Mouse (Mus musculus): ENCODE data around the gene Krtap1-4. TPM values are rescaled to one million over a fixed set of nuclear protein-coding genes. Genes with fewer than 3 reads are reported as not detected.

Gene Krtap1-4
- polyA plus RNA-seq, 1 experiment from 2014 or later = not detected

DNA sequence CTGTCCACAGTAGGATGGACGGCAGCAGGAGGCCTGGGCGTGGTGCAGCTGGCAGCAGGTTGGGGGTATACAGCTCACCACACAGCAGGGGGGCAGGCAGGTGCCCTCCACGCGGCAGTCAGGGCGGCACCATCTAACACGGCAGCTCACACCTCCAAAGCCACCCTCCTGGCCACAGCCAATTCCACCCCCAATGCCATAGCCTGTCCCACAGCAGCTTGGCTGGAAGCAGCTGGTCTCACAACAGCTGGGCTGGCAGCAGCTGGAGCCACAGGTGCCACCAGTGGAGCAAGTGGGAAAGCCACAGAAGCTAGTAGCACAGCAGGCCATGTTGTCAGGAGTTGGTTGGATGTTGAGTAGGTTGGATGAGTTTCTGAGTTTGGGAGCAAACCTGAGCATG lies 2.8 kb downstream of the Krtap1-4 start, which contains the start of gene Krtap1-5:
Krtap1-5 (minus strand) TSS at position 381 of the 400 bp plus-strand sequence.
- no peak for TF ChIP-seq CTCF (IDR thresholded peaks at IDR 0.05; ENCODE audit: low read depth)
- H3K36me3 ChIP-seq (ENCODE audit: insufficient read depth, low read length) = no peaks in the 10 kb centered on the region
- H3K27ac ChIP-seq = no peak within 1 kb of the TSS
- WGBS = 85% methylated on average over 6 of the region's 6 CpGs
- H3K4me3 ChIP-seq (replicated peaks; ENCODE audit: low read depth, low read length) = no peak within 1 kb of the TSS
- H3K9me3 ChIP-seq (replicated peaks; ENCODE audit: low read length) = no peaks in the 10 kb centered on the region
- H3K9ac ChIP-seq (ENCODE audit: low read depth, low read length) = no peak within 1 kb of the TSS
- H3K4me1 ChIP-seq (replicated peaks; ENCODE audit: insufficient read depth, low read length) = no peaks in the 10 kb centered on the region
- no peaks in the 10 kb centered on the region for H3K27me3 ChIP-seq (ENCODE audit: insufficient read depth, low read length)
- ATAC-seq (replicated peaks; ENCODE audit: low FRiP score, low read depth) = no peak
- no peak within 1 kb of the TSS for H3K4me2 ChIP-seq (ENCODE audit: low read length)
- no peak for DNase-seq (ENCODE audit: low spot score)

GRCm38 (mm10) chr11:99574106-99574505 lies 9.3 kb downstream of the Krtap1-4 start:
- ATAC-seq (replicated peaks; ENCODE audit: low FRiP score, low read depth) (no peak), DNase-seq (ENCODE audit: low spot score) (peak; percentile 81)
- Histone ChIP-seq H3K27me3 (ENCODE audit: insufficient read depth, low read length) (no peaks in the 10 kb centered on the region), H3K9me3 (replicated peaks; ENCODE audit: low read length) (no peaks in the 10 kb centered on the region), H3K27ac (no peak overlapping the region), H3K4me2 (ENCODE audit: low read length) (peak overlapping the region; percentile 38; the same call in 1 of the 2 replicates), H3K9ac (ENCODE audit: low read depth, low read length) (no peak overlapping the region), H3K4me3 (replicated peaks; ENCODE audit: low read depth, low read length) (no peak overlapping the region), H3K36me3 (ENCODE audit: insufficient read depth, low read length) (no peaks in the 10 kb centered on the region), H3K4me1 (replicated peaks; ENCODE audit: insufficient read depth, low read length) (no peaks in the 10 kb centered on the region)
- WGBS = 4% methylated on average over 7 of the region's 7 CpGs
- TF ChIP-seq CTCF (IDR thresholded peaks at IDR 0.05; ENCODE audit: low read depth) = peak; percentile 85

- ATAC-seq (replicated peaks; ENCODE audit: low FRiP score, low read depth) (no peak), DNase-seq (ENCODE audit: low spot score) (peak; percentile 8)
- H3K4me2 ChIP-seq (ENCODE audit: low read length) = no peak overlapping the region
- no peaks in the 10 kb centered on the region for H3K9me3 ChIP-seq (replicated peaks; ENCODE audit: low read length)
- no peak overlapping the region for H3K27ac ChIP-seq
- no peak overlapping the region for H3K4me3 ChIP-seq (replicated peaks; ENCODE audit: low read depth, low read length)
- H3K9ac ChIP-seq (ENCODE audit: low read depth, low read length) = no peak overlapping the region
- H3K36me3 ChIP-seq (ENCODE audit: insufficient read depth, low read length) = no peaks in the 10 kb centered on the region
- no peaks in the 10 kb centered on the region for H3K27me3 ChIP-seq (ENCODE audit: insufficient read depth, low read length)
- no peaks in the 10 kb centered on the region for H3K4me1 ChIP-seq (replicated peaks; ENCODE audit: insufficient read depth, low read length)
- TF ChIP-seq CTCF (IDR thresholded peaks at IDR 0.05; ENCODE audit: low read depth) = no peak
- 48% methylated on average over 4 of the region's 4 CpGs for WGBS
Observed at GRCm38 (mm10) chr11:99573164-99573563, 10.3 kb downstream of the Krtap1-4 start.

- ATAC-seq (replicated peaks; ENCODE audit: low FRiP score, low read depth) (no peak), DNase-seq (ENCODE audit: low spot score) (no peak)
- Histone ChIP-seq H3K36me3 (ENCODE audit: insufficient read depth, low read length) (no peaks in the 10 kb centered on the region), H3K4me3 (replicated peaks; ENCODE audit: low read depth, low read length) (no peak within 1 kb of the TSS), H3K4me2 (ENCODE audit: low read length) (no peak within 1 kb of the TSS), H3K27ac (no peak within 1 kb of the TSS), H3K27me3 (ENCODE audit: insufficient read depth, low read length) (no peaks in the 10 kb centered on the region), H3K9me3 (replicated peaks; ENCODE audit: low read length) (no peaks in the 10 kb centered on the region), H3K9ac (ENCODE audit: low read depth, low read length) (no peak within 1 kb of the TSS), H3K4me1 (replicated peaks; ENCODE audit: insufficient read depth, low read length) (no peaks in the 10 kb centered on the region)
- no peak for TF ChIP-seq CTCF (IDR thresholded peaks at IDR 0.05; ENCODE audit: low read depth)
- 82% methylated on average over 7 of the region's 7 CpGs for WGBS
Observed at GRCm38 (mm10) chr11:99566530-99566929, 16.9 kb downstream of the Krtap1-4 start, which contains the start of gene Krtap3-1. Gene Krtap3-1, minus strand, starts transcription at chr11:99566630.

- H3K9ac ChIP-seq (ENCODE audit: low read depth, low read length) = no peak overlapping the region
- no peaks in the 10 kb centered on the region for H3K9me3 ChIP-seq (replicated peaks; ENCODE audit: low read length)
- H3K4me3 ChIP-seq (replicated peaks; ENCODE audit: low read depth, low read length) = no peak overlapping the region
- WGBS = 61% methylated on average over 6 of the region's 6 CpGs
- H3K36me3 ChIP-seq (ENCODE audit: insufficient read depth, low read length) = no peaks in the 10 kb centered on the region
- no peak for ATAC-seq (replicated peaks; ENCODE audit: low FRiP score, low read depth)
- H3K4me1 ChIP-seq (replicated peaks; ENCODE audit: insufficient read depth, low read length) = no peaks in the 10 kb centered on the region
- no peak for DNase-seq (ENCODE audit: low spot score)
- no peak for TF ChIP-seq CTCF (IDR thresholded peaks at IDR 0.05; ENCODE audit: low read depth)
- H3K4me2 ChIP-seq (ENCODE audit: low read length) = no peak overlapping the region
- H3K27me3 ChIP-seq (ENCODE audit: insufficient read depth, low read length) = no peaks in the 10 kb centered on the region
- H3K27ac ChIP-seq = no peak overlapping the region
Observed at GRCm38 (mm10) chr11:99562580-99562979, 20.9 kb downstream of the Krtap1-4 start.

DNA sequence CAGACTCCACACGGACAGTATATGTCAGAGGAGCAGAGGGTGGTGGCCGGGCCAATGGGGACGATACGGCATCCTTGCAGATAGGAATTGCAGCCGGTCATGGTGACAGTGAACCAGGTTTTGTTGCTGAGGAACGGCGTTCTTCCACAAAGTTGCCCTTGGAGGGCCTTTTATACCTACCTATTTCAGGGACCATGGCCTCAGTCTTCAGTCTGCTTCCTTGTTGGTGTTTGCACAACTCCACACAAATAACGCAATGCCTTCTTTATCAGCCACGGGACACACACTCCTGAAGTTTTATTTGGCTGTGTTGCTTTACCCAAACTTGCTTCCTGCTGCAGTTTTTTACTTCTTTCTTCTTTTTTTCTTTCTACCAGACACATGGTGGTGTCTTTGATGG lies 24.1 kb downstream of the Krtap1-4 start, which contains the start of gene Gm11939:
Gm11939 (minus strand) TSS at position 101 of the 400 bp plus-strand sequence.
- ATAC-seq (replicated peaks; ENCODE audit: low FRiP score, low read depth) (no peak), DNase-seq (ENCODE audit: low spot score) (no peak)
- H3K4me3 ChIP-seq (replicated peaks; ENCODE audit: low read depth, low read length) = no peak within 1 kb of the TSS
- WGBS = 92% methylated on average over 9 of the region's 9 CpGs
- no peak for TF ChIP-seq CTCF (IDR thresholded peaks at IDR 0.05; ENCODE audit: low read depth)
- no peaks in the 10 kb centered on the region for H3K9me3 ChIP-seq (replicated peaks; ENCODE audit: low read length)
- H3K36me3 ChIP-seq (ENCODE audit: insufficient read depth, low read length) = no peaks in the 10 kb centered on the region
- no peaks in the 10 kb centered on the region for H3K27me3 ChIP-seq (ENCODE audit: insufficient read depth, low read length)
- no peak within 1 kb of the TSS for H3K27ac ChIP-seq
- no peak within 1 kb of the TSS for H3K9ac ChIP-seq (ENCODE audit: low read depth, low read length)
- no peak within 1 kb of the TSS for H3K4me2 ChIP-seq (ENCODE audit: low read length)
- no peaks in the 10 kb centered on the region for H3K4me1 ChIP-seq (replicated peaks; ENCODE audit: insufficient read depth, low read length)

Measured in kidney, postnatal 0 days (tissue).